Mouse (Mus musculus) stomach, postnatal 0 days (tissue): ENCODE measurements around the gene Rell1.

ENCODE experiments used
- CTCF ChIP-seq: IDR thresholded peaks from 2 replicates; pipeline ENCODE4 v1.5.1; 2016; ENCODE audit warnings: antibody characterized with exemption, low read depth, mild to moderate bottlenecking, moderate library complexity
- EP300 ChIP-seq: optimal IDR thresholded peaks from 2 replicates; pipeline ENCODE3; 2016; ENCODE audit warnings: antibody characterized with exemption

DNA sequence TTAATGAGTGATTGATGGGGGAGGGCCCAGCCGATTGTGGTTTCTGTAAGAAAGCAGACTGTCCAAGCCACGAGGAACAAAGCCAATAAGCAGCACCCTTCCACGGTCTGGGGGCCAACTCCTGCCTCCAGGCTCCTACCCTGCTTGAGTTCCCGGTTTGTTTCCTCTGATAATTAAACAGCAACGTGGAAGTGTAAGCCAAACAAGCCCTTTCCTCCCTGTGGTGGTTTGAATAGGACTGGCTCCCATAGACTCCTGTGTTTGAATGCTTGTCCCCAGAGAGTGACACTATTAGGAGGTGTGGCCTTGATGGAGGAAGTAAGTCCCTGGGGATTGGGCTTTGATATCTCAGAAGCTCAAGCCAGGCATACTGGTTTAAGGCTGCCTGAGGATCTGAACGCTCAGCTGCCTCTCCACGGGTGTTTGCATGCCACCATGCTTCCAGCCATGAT, 1.6 kb upstream of the Rell1 start:
- TF ChIP-seq CTCF (no peak), EP300 (no peak)
